Mouse (Mus musculus) skeletal muscle tissue, adult 2 months (tissue): Measurements from ENCODE around the gene Nhej1.

Experiments used
- DNase-seq: peaks from one replicate; pipeline ENCODE4 v3.0.0-alpha.2; 2012; ENCODE audit warnings: low read depth, low spot score

Gene Nhej1

DNA sequence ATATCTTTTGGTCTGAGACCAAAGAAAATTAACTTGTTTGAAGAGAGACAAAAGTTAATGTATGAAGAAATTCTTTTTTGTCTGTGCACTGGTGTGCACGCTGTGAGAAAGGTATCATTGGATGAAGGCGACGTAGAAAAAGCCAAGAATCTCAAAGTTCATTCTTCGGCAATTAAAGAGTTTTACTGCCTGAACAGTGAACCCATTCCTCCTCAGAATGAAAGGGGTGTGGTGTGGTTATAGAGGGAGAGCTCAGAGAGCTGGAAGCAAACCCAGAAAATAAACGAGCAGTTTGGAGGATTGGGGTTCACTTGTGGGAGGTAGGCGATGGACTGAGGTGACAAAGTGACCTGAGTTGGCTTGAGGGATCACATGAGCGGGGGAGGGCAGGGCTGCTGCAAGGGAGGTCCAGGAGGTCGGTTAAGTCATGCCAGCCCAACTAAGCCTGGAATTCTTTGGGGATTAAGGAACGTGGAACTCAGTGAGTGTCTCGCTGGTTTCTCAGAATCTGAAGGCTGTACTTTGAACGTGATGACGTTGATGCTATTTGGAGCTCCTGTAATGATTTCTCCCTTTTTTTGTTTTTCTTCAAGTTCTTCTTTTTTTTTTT lies 188.7 kb downstream of the Nhej1 start:
- no peak for DNase-seq

DNA sequence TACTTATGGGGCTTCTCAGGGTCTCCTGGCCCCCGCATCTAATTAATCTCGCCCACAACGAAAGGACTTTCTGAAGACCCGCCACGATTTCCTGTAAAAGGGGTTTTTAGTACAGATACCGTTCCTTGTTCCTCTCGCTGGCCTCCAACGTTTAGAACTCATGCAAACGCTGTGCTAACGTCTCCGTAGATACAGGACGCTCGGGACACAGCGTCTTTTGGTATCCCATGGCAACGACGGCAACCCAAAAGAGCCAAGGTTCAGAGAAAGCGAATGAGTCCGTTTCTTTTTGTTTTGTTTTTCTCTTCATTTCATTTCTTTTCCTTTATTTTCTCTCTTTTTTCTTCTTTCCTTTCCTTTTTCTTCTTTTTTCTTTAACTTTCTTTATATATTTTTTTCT lies 189.6 kb downstream of the Nhej1 start, which contains the start of gene Cfap65:
Gene Cfap65, minus strand, starts transcription at position 198 of the 400 bp plus-strand sequence.
- no peak for DNase-seq

DNA sequence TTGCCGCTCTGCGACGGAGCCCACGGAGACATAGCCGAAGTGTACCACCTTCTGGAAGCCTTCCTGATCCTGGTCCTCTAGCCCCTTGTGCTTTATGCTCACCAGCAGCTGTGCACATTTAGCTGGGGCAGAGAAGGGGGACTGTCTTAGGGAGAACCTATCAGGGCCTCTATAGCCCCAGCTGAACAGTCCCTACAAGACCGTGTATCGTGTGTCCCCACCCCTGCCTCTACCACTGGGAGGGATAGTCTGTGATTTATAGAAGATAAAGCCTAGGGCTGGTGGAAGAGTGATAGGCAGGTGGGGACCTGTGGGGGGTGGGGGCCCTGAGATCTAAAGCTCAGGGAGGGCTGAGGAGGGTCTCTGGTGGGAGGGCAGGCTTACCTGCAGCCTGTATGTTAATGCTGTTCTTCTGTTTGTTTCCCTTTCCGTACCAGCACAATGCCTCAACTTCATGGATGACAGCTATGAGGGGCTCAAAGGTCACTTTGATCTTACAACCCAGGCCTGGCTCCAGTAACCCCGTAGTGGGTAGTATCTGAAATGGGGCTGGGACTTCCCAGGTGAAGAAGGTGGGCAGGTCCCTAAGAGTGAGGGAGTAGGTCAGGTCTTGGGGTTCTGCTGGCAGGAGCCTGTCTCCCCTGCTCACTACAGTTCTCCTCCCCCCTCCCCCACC lies 197.2 kb downstream of the Nhej1 start:
- no peak for DNase-seq

DNA sequence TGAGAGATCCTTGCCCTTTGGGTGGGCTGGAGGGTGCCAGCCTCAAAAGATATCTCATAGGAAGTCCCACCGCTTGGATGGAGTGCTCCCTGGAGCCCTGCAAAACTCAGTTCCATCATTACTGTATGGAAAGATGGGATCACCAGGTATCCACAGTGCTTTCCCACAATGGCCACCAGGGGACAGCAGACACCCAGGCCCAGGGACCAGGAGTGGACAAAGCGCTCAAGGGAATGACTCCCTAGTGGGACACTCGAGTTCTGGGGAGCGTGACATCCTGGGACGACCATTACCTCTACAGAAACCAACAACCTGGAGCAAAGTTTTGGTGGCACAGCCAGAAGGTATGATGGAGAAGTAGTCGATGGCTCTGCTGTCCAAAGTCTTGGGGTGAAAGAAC lies 198.3 kb downstream of the Nhej1 start:
- no peak for DNase-seq

DNA sequence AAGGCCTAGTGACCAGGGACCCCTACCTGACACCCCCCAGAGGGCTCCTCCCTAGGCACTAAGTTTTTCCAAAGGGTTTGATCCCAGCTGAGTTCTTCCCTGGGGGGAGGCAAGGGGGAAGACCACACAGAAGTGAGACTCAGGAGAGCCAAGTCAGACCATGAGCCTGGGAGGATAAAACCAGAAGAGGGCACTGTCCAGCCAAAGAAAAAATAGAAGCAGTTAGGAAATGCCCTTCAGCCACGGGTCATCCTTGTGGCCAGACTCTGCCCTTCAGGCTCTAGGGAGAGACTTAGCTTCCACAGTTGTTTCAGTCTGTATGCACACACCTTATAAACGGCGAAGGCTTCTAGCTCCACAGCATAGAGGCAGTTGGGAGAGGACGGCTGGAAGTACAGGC lies 200.5 kb downstream of the Nhej1 start:
- DNase-seq: no peak
